Mouse (Mus musculus): ENCODE data around the gene Ptges3.

Gene Ptges3

GRCm38 (mm10) chr10:128092506-128093495, 34.0 kb downstream of the Ptges3 start:
- peak; percentile 68 to 75 for DNase-seq (ENCODE audit: low spot score in 2 of 2)

- DNase-seq (ENCODE audit: low spot score in 2 of 2), result peak in 1 of 2 experiments; percentile 21
Measured at GRCm38 (mm10) chr10:128093496-128094294, 34.9 kb downstream of the Ptges3 start.

- peak; percentile 81 to 87 for DNase-seq (ENCODE audit: low spot score in 2 of 2)
Measured at GRCm38 (mm10) chr10:128094340-128094968, 35.7 kb downstream of the Ptges3 start.

GRCm38 (mm10) chr10:128095003-128095636, 36.4 kb downstream of the Ptges3 start:
- DNase-seq (ENCODE audit: low spot score in 2 of 2), result no peak

GRCm38 (mm10) chr10:128096313-128096692, 37.5 kb downstream of the Ptges3 start:
- DNase-seq (ENCODE audit: low spot score in 2 of 2), result no peak

- DNase-seq (ENCODE audit: low spot score in 2 of 2), result peak; percentile 69
Measured at GRCm38 (mm10) chr10:128096693-128097586, 38.2 kb downstream of the Ptges3 start.

GRCm38 (mm10) chr10:128097587-128097971, 38.8 kb downstream of the Ptges3 start:
- peak in 1 of 2 experiments; percentile 34 for DNase-seq (ENCODE audit: low spot score in 2 of 2)

- DNase-seq (ENCODE audit: low spot score in 2 of 2), result no peak
Measured at GRCm38 (mm10) chr10:128110103-128110761, 51.5 kb downstream of the Ptges3 start.

GRCm38 (mm10) chr10:128111227-128111626, 52.5 kb downstream of the Ptges3 start:
- no peak for DNase-seq (ENCODE audit: low spot score in 2 of 2)

- DNase-seq (ENCODE audit: low spot score in 2 of 2), result no peak
Measured at GRCm38 (mm10) chr10:128123833-128124232, 65.1 kb downstream of the Ptges3 start.

GRCm38 (mm10) chr10:128124831-128125230, 66.1 kb downstream of the Ptges3 start:
- no peak for DNase-seq (ENCODE audit: low spot score in 2 of 2)

GRCm38 (mm10) chr10:128125951-128126350, 67.2 kb downstream of the Ptges3 start:
- DNase-seq (ENCODE audit: low spot score in 2 of 2), result no peak
